Mouse (Mus musculus): ENCODE results near the gene Xrcc3. TPM values are rescaled to one million over a fixed set of nuclear protein-coding genes. Genes with fewer than 3 reads are reported as not detected.

Xrcc3 gene
- polyA plus RNA-seq, 1 experiment from 2014 or later = 22.2 TPM

DNA sequence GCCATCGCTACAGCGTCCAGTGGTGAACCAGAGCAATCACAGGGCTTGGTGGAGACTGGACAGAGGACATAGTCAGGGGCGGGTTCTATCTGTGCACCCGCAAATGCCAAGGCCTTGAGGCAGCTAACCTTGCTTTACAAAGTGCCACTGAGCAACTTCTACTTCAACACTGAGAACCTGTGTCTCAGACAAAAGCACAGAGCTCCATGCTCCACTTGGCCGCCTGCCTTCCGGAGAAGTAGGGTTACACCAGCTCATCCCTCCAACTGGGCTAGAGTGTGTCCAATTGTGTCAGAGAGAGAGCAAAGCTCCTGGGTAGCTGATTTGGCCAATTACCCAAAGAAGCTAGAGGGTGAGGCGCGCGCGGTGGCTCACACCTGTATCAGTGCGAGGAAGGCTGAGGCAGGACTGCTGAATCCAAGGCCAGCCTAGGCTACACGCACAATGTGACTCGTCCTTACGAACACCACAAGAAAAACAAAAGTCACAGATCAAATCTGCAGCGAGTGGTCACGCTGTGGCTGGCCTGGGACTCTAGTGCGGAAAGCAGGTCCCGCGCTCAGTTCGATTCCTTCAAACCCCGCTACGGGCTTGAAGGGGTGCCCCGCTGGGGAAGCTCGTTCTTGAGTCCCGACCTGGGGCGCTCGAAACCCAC, 435 bp downstream of the Xrcc3 start:
- H3K9me3 ChIP-seq = no peaks in the 10 kb centered on the region
- H3K27me3 ChIP-seq (replicated peaks; ENCODE audit: low read depth, poor library complexity, severe bottlenecking) = no peaks in the 10 kb centered on the region
- H3K36me3 ChIP-seq (replicated peaks) = peaks cover 36% of the 10 kb centered on the region
- H3K27ac ChIP-seq (replicated peaks) = peak overlapping the region; percentile 82
- H3K4me1 ChIP-seq = peaks cover 55% of the 10 kb centered on the region
- H3K4me3 ChIP-seq = peak overlapping the region; percentile 87
- 4% methylated on average over 27 of the region's 27 CpGs for WGBS
- DNase-seq (ENCODE audit: low spot score) = no peak

GRCm38 (mm10) chr12:111812611-111813010, 1.1 kb downstream of the Xrcc3 start:
- H3K27me3 ChIP-seq (replicated peaks; ENCODE audit: low read depth, poor library complexity, severe bottlenecking) = no peaks in the 10 kb centered on the region
- H3K4me3 ChIP-seq = peak overlapping the region; percentile 87
- no peak for DNase-seq (ENCODE audit: low spot score)
- peaks cover 41% of the 10 kb centered on the region for H3K36me3 ChIP-seq (replicated peaks)
- WGBS = 76% methylated on average over 12 of the region's 12 CpGs
- no peaks in the 10 kb centered on the region for H3K9me3 ChIP-seq
- H3K4me1 ChIP-seq = peaks cover 55% of the 10 kb centered on the region
- no peak overlapping the region for H3K27ac ChIP-seq (replicated peaks)

GRCm38 (mm10) chr12:111812075-111812474, 1.6 kb downstream of the Xrcc3 start:
- Histone ChIP-seq H3K9me3 (no peaks in the 10 kb centered on the region), H3K4me3 (peak overlapping the region; percentile 87; the same call in 1 of the 2 replicates), H3K27ac (replicated peaks) (no peak overlapping the region), H3K27me3 (replicated peaks; ENCODE audit: low read depth, poor library complexity, severe bottlenecking) (no peaks in the 10 kb centered on the region), H3K36me3 (replicated peaks) (peaks cover 46% of the 10 kb centered on the region), H3K4me1 (peaks cover 55% of the 10 kb centered on the region)
- 90% methylated on average over 13 of the region's 13 CpGs for WGBS
- DNase-seq (ENCODE audit: low spot score) = no peak

- no peaks in the 10 kb centered on the region for H3K9me3 ChIP-seq
- H3K27me3 ChIP-seq (replicated peaks; ENCODE audit: low read depth, poor library complexity, severe bottlenecking) = no peaks in the 10 kb centered on the region
- 5% methylated on average over 9 of the region's 9 CpGs for WGBS
- peak overlapping the region; percentile 37 for H3K4me3 ChIP-seq
- H3K27ac ChIP-seq (replicated peaks) = peak overlapping the region; percentile 21; the same call in 1 of the 2 replicates
- H3K4me1 ChIP-seq = peaks cover 32% of the 10 kb centered on the region
- DNase-seq (ENCODE audit: low spot score) = peak; percentile 85
- H3K36me3 ChIP-seq (replicated peaks) = peaks cover 69% of the 10 kb centered on the region
These were observed 3.9 kb downstream of the Xrcc3 start for GRCm38 (mm10) chr12:111809762-111810161.

DNA sequence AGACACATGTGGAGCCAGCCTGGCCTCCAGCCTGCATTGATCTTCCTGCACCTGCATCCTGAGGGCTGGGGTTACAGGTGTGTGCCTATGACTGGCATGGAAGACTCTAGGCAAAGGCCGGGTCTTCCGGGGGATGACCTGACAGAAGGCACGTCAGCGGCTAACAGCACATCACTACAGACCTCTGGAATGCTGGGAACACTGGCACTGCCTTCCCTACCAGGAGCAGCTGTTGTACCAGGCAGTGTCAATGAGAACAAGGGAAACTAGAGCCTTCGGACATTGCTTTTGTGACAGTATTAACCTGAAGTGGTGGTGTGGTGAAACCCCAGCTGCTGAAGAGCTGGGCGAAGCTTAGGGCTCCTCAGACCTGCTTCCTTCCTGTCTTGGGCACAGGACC, 4.9 kb downstream of the Xrcc3 start:
- Histone ChIP-seq H3K4me1 (peaks cover 31% of the 10 kb centered on the region), H3K4me3 (no peak overlapping the region), H3K36me3 (replicated peaks) (peaks cover 79% of the 10 kb centered on the region), H3K9me3 (no peaks in the 10 kb centered on the region), H3K27ac (replicated peaks) (no peak overlapping the region), H3K27me3 (replicated peaks; ENCODE audit: low read depth, poor library complexity, severe bottlenecking) (no peaks in the 10 kb centered on the region)
- no peak for DNase-seq (ENCODE audit: low spot score)
- 93% methylated on average over 6 of the region's 6 CpGs for WGBS

GRCm38 (mm10) chr12:111803538-111803937, 10.1 kb downstream of the Xrcc3 start:
- Histone ChIP-seq H3K27me3 (replicated peaks; ENCODE audit: low read depth, poor library complexity, severe bottlenecking) (no peaks in the 10 kb centered on the region), H3K9me3 (no peaks in the 10 kb centered on the region), H3K36me3 (replicated peaks) (peaks cover 98% of the 10 kb centered on the region), H3K4me1 (no peaks in the 10 kb centered on the region), H3K4me3 (no peak overlapping the region), H3K27ac (replicated peaks) (no peak overlapping the region)
- 93% methylated on average over 5 of the region's 5 CpGs for WGBS
- no peak for DNase-seq (ENCODE audit: low spot score)

GRCm38 (mm10) chr12:111800459-111801183, 13.1 kb downstream of the Xrcc3 start:
- no peak overlapping the region for H3K27ac ChIP-seq (replicated peaks)
- H3K9me3 ChIP-seq = no peaks in the 10 kb centered on the region
- H3K4me1 ChIP-seq = no peaks in the 10 kb centered on the region
- no peaks in the 10 kb centered on the region for H3K27me3 ChIP-seq (replicated peaks; ENCODE audit: low read depth, poor library complexity, severe bottlenecking)
- no peak for DNase-seq (ENCODE audit: low spot score)
- 88% methylated on average over 10 of the region's 10 CpGs for WGBS
- no peak overlapping the region for H3K4me3 ChIP-seq
- H3K36me3 ChIP-seq (replicated peaks) = peaks cover 97% of the 10 kb centered on the region

GRCm38 (mm10) chr12:111798493-111798892, 15.2 kb downstream of the Xrcc3 start:
- peaks cover 97% of the 10 kb centered on the region for H3K36me3 ChIP-seq (replicated peaks)

GRCm38 (mm10) chr12:111797251-111797650, 16.4 kb downstream of the Xrcc3 start:
- Histone ChIP-seq H3K9me3 (no peaks in the 10 kb centered on the region), H3K27ac (replicated peaks) (no peak overlapping the region), H3K36me3 (replicated peaks) (peaks cover 97% of the 10 kb centered on the region), H3K27me3 (replicated peaks; ENCODE audit: low read depth, poor library complexity, severe bottlenecking) (no peaks in the 10 kb centered on the region), H3K4me1 (no peaks in the 10 kb centered on the region), H3K4me3 (no peak overlapping the region)
- 90% methylated on average over 8 of the region's 8 CpGs for WGBS
- no peak for DNase-seq (ENCODE audit: low spot score)

More at GRCm38 (mm10) chr12:111798493-111798892, 15.2 kb downstream of the Xrcc3 start:
- Histone ChIP-seq H3K27me3 (replicated peaks; ENCODE audit: low read depth, poor library complexity, severe bottlenecking) (no peaks in the 10 kb centered on the region), H3K27ac (replicated peaks) (0 out of 2 replicates have a peak overlapping the region, but pooled peaks have one; percentile 7), H3K4me3 (no peak overlapping the region), H3K4me1 (no peaks in the 10 kb centered on the region), H3K9me3 (no peaks in the 10 kb centered on the region)
- DNase-seq (ENCODE audit: low spot score) = no peak
- 95% methylated on average over 13 of the region's 13 CpGs for WGBS

- no peak for DNase-seq (ENCODE audit: low spot score)
- Histone ChIP-seq H3K9me3 (no peaks in the 10 kb centered on the region), H3K36me3 (replicated peaks) (peaks cover 97% of the 10 kb centered on the region), H3K27ac (replicated peaks) (no peak overlapping the region), H3K27me3 (replicated peaks; ENCODE audit: low read depth, poor library complexity, severe bottlenecking) (no peaks in the 10 kb centered on the region), H3K4me1 (no peaks in the 10 kb centered on the region), H3K4me3 (no peak overlapping the region)
- WGBS = 92% methylated on average over 28 of the region's 28 CpGs
These were observed 18.3 kb downstream of the Xrcc3 start for GRCm38 (mm10) chr12:111795180-111795895.

- Histone ChIP-seq H3K27ac (replicated peaks) (no peak overlapping the region), H3K9me3 (no peaks in the 10 kb centered on the region), H3K4me3 (no peak overlapping the region), H3K4me1 (no peaks in the 10 kb centered on the region), H3K27me3 (replicated peaks; ENCODE audit: low read depth, poor library complexity, severe bottlenecking) (no peaks in the 10 kb centered on the region), H3K36me3 (replicated peaks) (peaks cover 98% of the 10 kb centered on the region)
- DNase-seq (ENCODE audit: low spot score) = no peak
- 96% methylated on average over 18 of the region's 18 CpGs for WGBS
These were observed 19.0 kb downstream of the Xrcc3 start for GRCm38 (mm10) chr12:111794526-111795179.

DNA sequence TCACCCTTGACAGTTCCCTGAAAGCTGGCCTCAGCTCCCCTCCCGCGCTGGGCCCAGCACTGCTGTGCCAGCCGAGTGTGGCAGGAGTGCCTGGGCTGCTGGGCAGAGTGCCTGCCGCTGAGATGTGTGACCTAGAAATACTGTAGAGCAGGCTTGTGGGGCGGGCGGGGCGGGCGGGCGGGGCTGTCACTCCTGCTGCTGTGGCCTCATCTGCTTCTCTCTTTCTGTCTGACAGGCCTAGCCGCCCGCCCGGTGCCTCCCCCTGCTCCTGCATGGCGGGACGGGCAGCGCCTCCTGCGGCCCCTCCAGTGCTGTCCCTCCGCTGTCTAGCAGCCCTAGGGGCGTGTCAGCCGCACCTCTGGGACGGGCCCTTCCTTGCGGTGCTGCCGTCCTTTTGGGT, 19.6 kb downstream of the Xrcc3 start:
- DNase-seq (ENCODE audit: low spot score) = no peak
- Histone ChIP-seq H3K9me3 (no peaks in the 10 kb centered on the region), H3K4me3 (no peak overlapping the region), H3K4me1 (no peaks in the 10 kb centered on the region), H3K27me3 (replicated peaks; ENCODE audit: low read depth, poor library complexity, severe bottlenecking) (no peaks in the 10 kb centered on the region), H3K36me3 (replicated peaks) (peaks cover 99% of the 10 kb centered on the region), H3K27ac (replicated peaks) (no peak overlapping the region)
- WGBS = 87% methylated on average over 22 of the region's 22 CpGs

All from embryonic facial prominence, embryonic 10.5 days (tissue).